Mouse (Mus musculus) lung, postnatal 14 days (tissue): ENCODE results near the gene Ccz1.
"Not testable (repeated sequence)": the region's sequence is repeated elsewhere in the genome, so short reads cannot be mapped to it uniquely, and the experiment has no call there.

Source experiments
- DNase-seq: peaks from one replicate; pipeline ENCODE4 v3.0.0; 2021

Gene Ccz1

GRCm38 (mm10) chr5:144014551-144015311 is at the start of gene Ccz1:
Ccz1 (minus strand) TSS chr5:144014877.
- peak; percentile 77 for DNase-seq

GRCm38 (mm10) chr5:144064093-144064492 is 49.4 kb upstream of the Ccz1 start:
- DNase-seq = no peak

DNA sequence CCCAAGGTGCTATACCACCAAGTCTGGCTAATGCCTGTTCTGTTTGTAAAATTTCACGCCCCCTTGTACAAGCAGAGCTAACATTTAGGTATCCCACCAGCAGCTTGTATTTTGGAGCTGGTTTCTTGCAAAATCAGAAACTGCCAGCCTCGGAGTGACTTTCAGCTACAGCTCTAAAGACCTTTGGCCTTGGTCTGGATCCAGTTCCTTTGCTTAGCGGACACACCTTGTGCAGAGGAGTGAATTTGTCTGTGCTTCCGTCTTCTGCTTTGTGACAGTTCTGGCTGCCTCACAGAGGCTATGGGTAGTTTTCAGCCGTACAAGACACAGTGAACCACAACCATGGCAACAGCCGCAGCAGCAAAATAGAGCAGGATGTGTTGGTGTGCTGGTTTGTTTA is 39.7 kb upstream of the Ccz1 start:
- no peak for DNase-seq

GRCm38 (mm10) chr5:144053450-144053849 is 38.8 kb upstream of the Ccz1 start:
- no peak for DNase-seq

DNA sequence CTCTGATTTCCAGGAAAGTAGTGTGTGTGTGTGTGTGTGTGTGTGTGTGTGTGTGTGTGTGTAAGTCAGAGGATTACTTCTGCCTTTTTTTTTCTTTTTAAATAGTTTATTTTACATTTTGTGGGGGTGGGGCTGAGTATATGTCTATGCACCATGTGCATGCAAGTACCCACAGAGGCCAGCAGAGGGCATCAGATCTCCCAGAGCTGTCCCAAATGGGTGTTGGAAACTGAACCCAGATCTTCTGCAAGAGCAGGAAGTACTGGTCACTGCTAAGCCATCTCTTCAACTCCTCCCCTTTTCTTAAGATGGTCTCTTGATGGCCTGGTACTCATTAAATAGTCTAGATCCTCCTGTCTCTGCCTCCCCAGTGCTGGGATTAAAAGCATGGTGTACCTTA is 36.6 kb upstream of the Ccz1 start:
- no peak for DNase-seq

DNA sequence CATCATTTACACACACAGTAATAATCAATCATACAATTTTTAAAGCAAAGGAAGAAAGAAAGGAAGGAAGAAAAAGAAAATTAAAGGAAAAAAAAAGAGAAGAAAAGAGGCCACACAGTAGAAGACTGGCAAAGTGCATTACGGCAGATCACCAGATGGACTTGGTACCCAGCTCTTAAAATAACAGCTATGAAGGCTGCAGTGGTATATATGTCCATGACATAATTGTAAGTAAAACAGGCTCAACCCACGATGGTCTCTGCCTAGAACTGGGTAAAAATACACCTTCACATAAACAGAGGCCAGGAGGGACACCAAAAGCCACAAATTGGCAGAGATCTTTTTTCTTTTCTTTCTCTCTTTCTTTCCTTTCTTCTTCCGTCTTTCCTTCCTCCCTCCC is 35.2 kb upstream of the Ccz1 start:
- DNase-seq = no peak

DNA sequence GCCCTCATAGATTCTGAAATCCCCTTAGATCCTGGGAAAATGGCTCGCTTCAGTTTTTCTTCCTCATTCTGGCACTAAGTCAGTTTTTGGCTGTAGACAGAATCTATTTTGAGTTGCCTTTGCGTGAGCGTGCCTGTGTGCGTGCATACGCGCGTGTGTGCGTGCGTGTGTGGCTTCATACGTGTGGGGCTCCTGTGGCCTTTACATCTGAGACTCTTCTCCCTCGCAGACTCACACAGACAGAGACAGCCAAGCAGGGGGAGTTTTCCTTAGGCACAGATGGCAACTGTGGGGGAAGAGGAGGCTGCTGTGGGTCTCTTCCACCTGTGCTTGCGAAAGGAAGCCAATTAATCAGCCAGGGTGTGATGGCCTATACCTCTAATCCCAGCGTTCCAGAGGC is 32.6 kb upstream of the Ccz1 start:
- DNase-seq = no peak

- DNase-seq = no peak
These were observed 28.5 kb upstream of the Ccz1 start for GRCm38 (mm10) chr5:144043166-144043565.

GRCm38 (mm10) chr5:144040720-144041364 is 26.2 kb upstream of the Ccz1 start:
- peak; percentile 84 for DNase-seq

DNA sequence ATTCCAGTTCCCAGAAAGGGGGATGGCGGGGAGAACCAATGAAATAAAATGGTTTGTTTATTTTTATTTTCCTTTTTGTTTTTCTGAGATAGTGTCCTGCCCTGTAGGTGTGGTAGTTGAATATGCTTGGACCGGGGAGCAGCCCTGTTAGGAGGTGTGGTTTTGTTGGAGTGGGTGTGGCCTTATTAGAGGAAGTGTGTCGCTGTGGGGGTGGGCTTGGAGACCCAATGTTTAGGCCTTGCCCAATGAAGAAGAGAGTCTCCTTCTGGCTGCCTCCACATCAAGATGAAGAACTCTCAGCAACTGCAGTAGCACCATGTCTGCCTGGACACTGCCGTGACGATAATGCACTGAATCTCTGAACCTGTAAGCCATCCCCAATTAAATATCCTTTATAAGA is 25.2 kb upstream of the Ccz1 start:
- DNase-seq = no peak

DNA sequence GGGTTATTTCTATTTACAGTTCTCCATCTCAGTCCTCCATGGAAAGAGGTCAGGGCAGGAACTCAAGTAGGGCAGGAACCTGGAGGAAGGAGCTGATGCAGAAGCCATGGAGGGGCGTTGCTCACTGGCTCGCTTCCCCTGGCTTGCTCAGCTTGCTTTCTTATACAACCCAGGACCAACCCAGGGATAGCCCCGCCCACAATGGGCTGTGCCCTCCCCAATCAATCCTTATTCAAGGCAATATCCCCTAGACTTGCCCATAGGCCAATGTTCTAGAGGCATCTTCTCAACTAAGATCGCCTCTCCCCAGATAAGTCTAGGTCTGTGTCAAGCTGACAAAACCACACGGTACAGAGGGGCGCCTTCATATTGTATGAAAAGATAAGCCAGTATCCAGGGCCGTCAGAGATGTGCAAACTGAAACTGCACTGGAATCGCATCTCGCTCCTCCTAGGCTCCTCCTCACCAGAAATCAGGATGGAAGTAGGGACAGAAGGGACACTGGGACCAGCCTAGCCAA is 24.5 kb upstream of the Ccz1 start:
- DNase-seq = no peak

- no peak for DNase-seq
These were observed 22.3 kb upstream of the Ccz1 start for GRCm38 (mm10) chr5:144036952-144037351.

DNA sequence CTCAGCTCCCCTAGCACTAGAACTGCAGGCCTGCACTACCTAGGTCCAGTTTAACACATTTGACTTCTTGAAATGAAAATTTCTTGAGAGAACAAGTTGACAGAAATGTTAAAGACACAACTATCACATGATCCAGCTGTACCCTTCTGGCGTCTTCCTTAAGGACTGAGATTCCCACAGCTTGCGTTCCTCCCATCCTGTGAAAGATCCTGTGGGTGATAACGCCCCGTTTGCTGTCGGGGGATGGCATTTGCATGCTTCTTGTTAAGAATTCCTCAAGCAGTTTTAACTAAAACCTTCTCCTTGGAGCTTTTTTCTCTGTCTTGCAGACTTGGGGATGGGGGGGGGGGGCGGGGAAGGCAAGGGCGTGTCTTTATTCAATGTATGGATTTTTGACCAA is 19.9 kb upstream of the Ccz1 start:
- no peak for DNase-seq

- DNase-seq = no peak
These were observed 17.8 kb upstream of the Ccz1 start for GRCm38 (mm10) chr5:144032491-144032890.

- no peak for DNase-seq
These were observed 12.1 kb upstream of the Ccz1 start, which contains the start of gene Ocm for GRCm38 (mm10) chr5:144026620-144027263. Ocm (minus strand) TSS chr5:144026670.

- DNase-seq = no peak
These were observed 1.2 kb upstream of the Ccz1 start for GRCm38 (mm10) chr5:144015845-144016244.

DNA sequence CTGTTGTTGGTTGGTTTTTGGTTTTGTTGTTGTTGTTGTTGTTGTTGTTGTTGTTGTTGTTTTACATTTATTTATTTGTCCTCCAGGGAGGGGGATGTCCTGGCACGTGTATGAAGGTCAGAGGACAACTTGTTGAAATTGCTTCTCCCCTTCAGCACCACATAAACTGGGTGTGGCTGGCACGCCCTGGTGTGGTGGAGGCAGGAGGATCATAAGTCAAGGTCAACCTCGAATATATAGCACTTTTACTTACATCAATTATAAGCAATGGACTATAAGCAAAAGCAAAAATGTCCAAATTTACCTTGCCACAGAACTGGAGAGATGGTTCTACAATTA is 604 bp upstream of the Ccz1 start:
- no peak for DNase-seq

- not testable (repeated sequence) for DNase-seq
These were observed 1.1 kb downstream of the Ccz1 start for GRCm38 (mm10) chr5:144013366-144014134.

GRCm38 (mm10) chr5:144002461-144003192 is 12.1 kb downstream of the Ccz1 start:
- no peak for DNase-seq

DNA sequence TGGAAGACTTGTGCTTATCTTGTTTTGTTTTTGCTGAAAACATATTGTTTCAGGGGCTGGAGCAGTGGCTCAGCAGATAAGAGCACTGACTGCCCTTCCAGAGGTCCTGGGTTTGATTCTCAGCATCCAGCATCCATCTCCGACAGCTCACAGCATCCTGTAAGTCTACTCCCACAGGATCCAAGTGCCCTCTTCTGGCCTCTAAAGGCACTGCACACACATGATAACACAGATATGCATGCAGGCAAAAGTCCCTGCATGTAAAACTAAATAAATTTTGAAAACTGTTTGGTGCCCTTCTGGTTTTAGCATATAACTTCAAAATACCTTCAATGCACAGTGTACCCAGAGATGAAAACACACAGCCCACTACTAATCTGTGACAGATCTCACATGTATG is 15.3 kb downstream of the Ccz1 start:
- DNase-seq = no peak

DNA sequence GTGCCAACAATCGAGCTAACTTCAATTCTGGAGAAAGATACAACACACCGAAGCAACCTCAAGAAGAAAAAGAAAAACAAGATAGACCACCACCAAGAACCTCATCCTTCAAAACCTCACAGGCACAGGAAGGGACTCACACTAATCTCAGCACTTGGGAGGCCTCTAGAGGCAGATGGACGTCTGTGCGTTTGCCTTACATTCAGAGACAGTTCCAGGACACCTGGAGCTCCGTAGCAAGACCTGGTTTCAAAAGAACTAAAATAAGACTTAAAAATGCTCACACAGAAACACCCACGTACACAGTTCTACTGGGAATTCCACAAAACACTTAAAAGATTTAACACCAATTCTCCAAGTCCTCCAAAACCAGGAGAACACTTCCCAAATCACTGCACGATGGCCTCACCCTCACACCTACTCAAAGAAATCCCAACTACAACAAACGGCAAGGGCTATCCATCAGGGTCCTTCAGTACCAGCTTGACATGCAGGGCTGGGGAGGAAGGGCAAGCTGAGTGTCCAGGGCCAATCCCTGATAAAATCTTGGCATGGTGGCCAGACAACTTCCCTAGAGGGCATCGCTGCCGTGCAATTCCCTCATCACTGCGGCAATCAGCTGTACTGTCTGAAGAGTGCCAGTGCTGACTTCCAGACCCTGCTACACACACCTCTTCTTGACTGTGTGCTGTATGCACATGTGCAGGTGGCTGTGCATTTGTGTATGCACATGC is 19.9 kb downstream of the Ccz1 start:
- peak; percentile 10 for DNase-seq

DNA sequence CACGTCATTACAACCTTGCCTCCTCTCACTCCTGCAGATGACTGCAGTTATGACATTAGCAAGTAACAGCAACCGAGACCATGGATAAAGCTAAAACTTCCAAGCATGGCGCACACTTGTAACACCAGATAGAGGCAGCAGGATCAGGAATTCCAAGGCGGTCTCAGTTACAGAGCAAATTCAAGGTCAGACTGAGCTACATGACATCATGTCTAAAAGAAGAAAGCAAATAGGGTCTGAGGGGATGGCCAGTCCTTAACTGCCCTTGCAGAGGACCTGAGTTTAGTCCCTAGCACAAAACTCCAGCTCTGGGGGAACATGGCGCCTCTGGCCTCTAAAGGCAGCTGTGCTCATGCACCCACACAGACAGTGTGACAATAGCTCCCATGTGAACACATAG is 20.8 kb downstream of the Ccz1 start:
- no peak for DNase-seq
